Mouse (Mus musculus): ENCODE results near the gene Fcho2. TPM values are rescaled to one million over a fixed set of nuclear protein-coding genes. Genes with fewer than 3 reads are reported as not detected.

Gene Fcho2
- polyA plus RNA-seq, 1 experiment from 2014 or later: 22.4 TPM

- Histone ChIP-seq H3K9me3 (no peaks in the 10 kb centered on the region), H3K27ac (replicated peaks) (no peak overlapping the region), H3K4me2 (no peak overlapping the region), H3K4me1 (replicated peaks) (peaks cover 8% of the 10 kb centered on the region), H3K9ac (no peak overlapping the region), H3K4me3 (no peak overlapping the region), H3K36me3 (no peaks in the 10 kb centered on the region), H3K27me3 (no peaks in the 10 kb centered on the region)
- WGBS: 27% methylated on average over 9 of the region's 9 CpGs
- ATAC-seq (ENCODE audit: low FRiP score, low read depth): peak; percentile 69; the same call in 1 of the 2 replicates
Observed at GRCm38 (mm10) chr13:98687931-98688330, 127.3 kb downstream of the Fcho2 start.

- Histone ChIP-seq H3K9ac (no peak overlapping the region), H3K27me3 (no peaks in the 10 kb centered on the region), H3K4me2 (no peak overlapping the region), H3K9me3 (no peaks in the 10 kb centered on the region), H3K36me3 (no peaks in the 10 kb centered on the region), H3K4me1 (replicated peaks) (peaks cover 8% of the 10 kb centered on the region), H3K4me3 (no peak overlapping the region), H3K27ac (replicated peaks) (no peak overlapping the region)
- 84% methylated on average over 9 of the region's 9 CpGs for WGBS
- ATAC-seq (ENCODE audit: low FRiP score, low read depth): no peak
Observed at GRCm38 (mm10) chr13:98684144-98684900, 130.9 kb downstream of the Fcho2 start.

GRCm38 (mm10) chr13:98683412-98683811, 131.8 kb downstream of the Fcho2 start:
- Histone ChIP-seq H3K4me1 (replicated peaks) (peaks cover 8% of the 10 kb centered on the region), H3K4me3 (no peak overlapping the region), H3K9ac (no peak overlapping the region), H3K27ac (replicated peaks) (no peak overlapping the region), H3K9me3 (no peaks in the 10 kb centered on the region), H3K36me3 (no peaks in the 10 kb centered on the region), H3K27me3 (no peaks in the 10 kb centered on the region), H3K4me2 (no peak overlapping the region)
- no peak for ATAC-seq (ENCODE audit: low FRiP score, low read depth)
- 78% methylated on average over 2 of the region's 2 CpGs for WGBS

- Histone ChIP-seq H3K4me1 (replicated peaks) (no peaks in the 10 kb centered on the region), H3K4me2 (no peak overlapping the region), H3K9me3 (no peaks in the 10 kb centered on the region), H3K9ac (no peak overlapping the region), H3K36me3 (no peaks in the 10 kb centered on the region), H3K27ac (replicated peaks) (no peak overlapping the region), H3K4me3 (no peak overlapping the region), H3K27me3 (no peaks in the 10 kb centered on the region)
- WGBS: 92% methylated on average over 5 of the region's 5 CpGs
- ATAC-seq (ENCODE audit: low FRiP score, low read depth): no peak
Observed at GRCm38 (mm10) chr13:98680470-98681060, 134.7 kb downstream of the Fcho2 start.

- Histone ChIP-seq H3K4me1 (replicated peaks) (no peaks in the 10 kb centered on the region), H3K27ac (replicated peaks) (no peak overlapping the region), H3K27me3 (no peaks in the 10 kb centered on the region), H3K9ac (no peak overlapping the region), H3K9me3 (no peaks in the 10 kb centered on the region), H3K4me3 (no peak overlapping the region), H3K4me2 (no peak overlapping the region), H3K36me3 (no peaks in the 10 kb centered on the region)
- no peak for ATAC-seq (ENCODE audit: low FRiP score, low read depth)
- 70% methylated on average over 4 of the region's 4 CpGs for WGBS
Observed at GRCm38 (mm10) chr13:98679631-98680041, 135.6 kb downstream of the Fcho2 start.

- no peaks in the 10 kb centered on the region for H3K27me3 ChIP-seq
- no peak for ATAC-seq (ENCODE audit: low FRiP score, low read depth)
- 94% methylated on average over 1 of the region's 1 CpGs for WGBS
Observed at GRCm38 (mm10) chr13:98679230-98679629, 136.0 kb downstream of the Fcho2 start.

GRCm38 (mm10) chr13:98673922-98674321, 141.3 kb downstream of the Fcho2 start:
- Histone ChIP-seq H3K36me3 (no peaks in the 10 kb centered on the region), H3K9me3 (no peaks in the 10 kb centered on the region), H3K4me2 (no peak overlapping the region), H3K27me3 (no peaks in the 10 kb centered on the region), H3K4me1 (replicated peaks) (no peaks in the 10 kb centered on the region), H3K4me3 (no peak overlapping the region), H3K27ac (replicated peaks) (no peak overlapping the region), H3K9ac (no peak overlapping the region)
- ATAC-seq (ENCODE audit: low FRiP score, low read depth): no peak
- 87% methylated on average over 4 of the region's 4 CpGs for WGBS

More at GRCm38 (mm10) chr13:98679230-98679629, 136.0 kb downstream of the Fcho2 start:
- H3K27ac ChIP-seq (replicated peaks): no peak overlapping the region
- H3K36me3 ChIP-seq: no peaks in the 10 kb centered on the region
- no peaks in the 10 kb centered on the region for H3K9me3 ChIP-seq
- H3K4me2 ChIP-seq: no peak overlapping the region
- no peaks in the 10 kb centered on the region for H3K4me1 ChIP-seq (replicated peaks)
- H3K4me3 ChIP-seq: no peak overlapping the region
- H3K9ac ChIP-seq: no peak overlapping the region

Other genes with a start within 250 kb of the Fcho2 start
- 0.07 TPM in 1 of 2 replicates, not detected in the other for gene Tmem174, start 178.0 kb downstream of the Fcho2 start, polyA plus RNA-seq (2015; fragmentation: Nextera tagmentation; extraction: Ambion mirVana)
- gene Tmem171, start 120.6 kb downstream of the Fcho2 start, polyA plus RNA-seq (2015; fragmentation: Nextera tagmentation; extraction: Ambion mirVana): not detected in 2 replicates
- 41.9 and 48.6 TPM in 2 replicates for gene Tnpo1, start 110.9 kb upstream of the Fcho2 start, polyA plus RNA-seq (2015; fragmentation: Nextera tagmentation; extraction: Ambion mirVana)
- not detected in 2 replicates for gene 1700024P04Rik, start 169.1 kb upstream of the Fcho2 start, polyA plus RNA-seq (2015; fragmentation: Nextera tagmentation; extraction: Ambion mirVana)

Data from hindbrain, embryonic 15.5 days (tissue).